Mouse (Mus musculus) adrenal gland, adult 18-20 months (tissue): ENCODE data around the gene Tph1. TPM values are rescaled to one million over a fixed set of nuclear protein-coding genes. Genes with fewer than 3 reads are reported as not detected.

Source experiments
- DNase-seq, 2 experiments: peaks; one replicate each; pipeline ENCODE4 v3.0.0; 2021 to 2022; ENCODE audit warnings: low spot score in 2 of 2
- total RNA-seq, 2 experiments: library from RNA; stranded (reverse); gene quantifications; 1 replicate in 1 of 2; 2 replicates in 1 of 2; pipeline ENCODE4 v1.2.3; 2021

The Tph1 gene
- total RNA-seq, 2 experiments from 2014 or later = 0.45 TPM; not detected in 1

DNA sequence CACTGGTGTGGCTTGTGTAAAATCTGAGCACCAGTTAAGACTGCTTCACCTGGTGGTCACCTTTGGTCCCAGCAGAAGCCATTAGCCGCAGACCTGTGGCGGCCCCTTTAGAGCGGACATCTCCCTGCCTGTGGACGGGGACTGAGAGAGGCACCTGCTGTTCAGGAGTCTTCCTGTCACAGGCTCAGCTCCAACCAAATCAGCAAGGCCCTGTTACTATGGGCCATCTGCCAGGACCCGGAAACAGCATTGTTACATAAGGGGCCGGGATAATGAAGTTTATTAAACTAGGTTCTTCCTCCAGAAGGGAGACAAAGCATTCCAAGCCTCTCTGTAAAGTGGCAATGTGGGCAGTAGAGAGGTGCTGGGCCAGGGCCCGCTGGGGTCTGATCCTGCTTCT is 69.3 kb downstream of the Tph1 start:
- no peak for DNase-seq

DNA sequence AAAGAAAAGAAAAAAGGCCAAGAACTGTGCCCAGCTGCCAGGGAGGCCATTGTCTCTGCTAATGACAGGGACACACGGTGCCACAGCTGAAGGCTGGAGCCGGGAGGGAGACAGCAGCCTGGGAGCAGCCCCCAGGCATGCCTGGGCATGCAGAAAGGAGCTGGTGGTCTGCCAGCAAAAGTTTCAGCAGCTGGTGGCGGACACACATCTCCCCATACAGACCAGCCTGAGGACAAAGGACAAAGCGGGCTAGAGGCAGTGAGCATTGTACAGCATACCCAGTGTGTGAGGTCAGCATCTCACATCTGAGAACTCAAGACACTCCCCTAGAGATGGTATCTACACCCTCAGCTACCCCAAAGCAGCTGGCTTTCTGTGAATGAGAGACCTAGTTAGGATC is 70.3 kb downstream of the Tph1 start:
- DNase-seq = no peak

DNA sequence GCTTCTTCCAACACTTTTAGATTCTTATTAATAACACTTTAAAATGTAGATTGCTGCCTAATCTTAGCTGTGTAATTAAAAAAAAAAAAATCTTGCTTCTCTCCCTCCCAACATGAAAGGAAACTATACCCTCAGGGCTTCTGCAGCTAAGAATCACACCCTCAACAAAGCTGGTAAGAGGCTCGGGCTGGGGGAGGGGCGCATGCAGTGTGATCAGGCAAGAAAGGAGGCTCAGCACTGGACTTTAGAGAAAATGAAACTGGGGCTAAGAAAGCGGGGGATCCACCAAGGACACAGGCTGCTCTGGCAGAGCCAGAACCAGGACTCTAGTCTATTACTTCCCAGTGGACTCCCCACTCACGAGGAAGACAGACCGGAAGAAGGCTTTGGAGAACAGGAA is 71.2 kb downstream of the Tph1 start:
- DNase-seq = no peak

DNA sequence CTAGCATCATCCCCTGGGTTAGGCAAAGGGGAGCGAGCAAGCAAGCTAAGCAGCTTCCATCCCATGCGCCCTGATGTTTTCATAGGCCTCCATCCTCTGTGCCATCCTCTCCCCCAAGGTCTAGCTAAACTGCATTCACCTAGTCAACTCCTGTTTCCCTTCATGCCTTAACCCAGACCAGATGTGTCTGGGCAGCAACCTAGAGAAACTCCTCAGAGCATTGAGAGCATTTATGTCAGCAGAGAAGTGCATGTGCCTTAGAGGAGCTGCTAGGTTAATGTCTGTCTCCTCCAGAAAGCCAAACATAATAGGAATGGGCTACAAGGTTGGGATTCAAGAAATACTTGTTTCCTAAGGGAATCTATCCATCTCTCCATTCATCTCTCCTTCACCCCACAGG is 75.3 kb downstream of the Tph1 start:
- DNase-seq = no peak

Other genes starting within 250 kb of the Tph1 start
- 10 to 100 TPM; 22.1 to 22.9 TPM for gene Sergef, start 32.7 kb downstream of the Tph1 start, total RNA-seq
- 1 to 10 TPM; 6.5 to 7.8 TPM for gene Saal1, start 38.1 kb upstream of the Tph1 start, total RNA-seq
- 1 to 10 TPM; 1.1 to 4.0 TPM for gene Saa3, start 43.2 kb upstream of the Tph1 start, total RNA-seq
- not detected for gene Saa4, start 60.1 kb upstream of the Tph1 start, total RNA-seq
- not detected for gene Saa1, start 70.4 kb upstream of the Tph1 start, total RNA-seq
- not detected for gene Saa2, start 79.3 kb upstream of the Tph1 start, total RNA-seq
- gene Hps5, start 123.5 kb upstream of the Tph1 start, total RNA-seq = 10 to 100 TPM; 23.9 to 26.5 TPM
- 10 to 100 TPM; 37.6 to 40.3 TPM for gene Gtf2h1, start 123.6 kb upstream of the Tph1 start, total RNA-seq
- gene Ldha, start 168.9 kb upstream of the Tph1 start, total RNA-seq = 100 to 1,000 TPM; 439 to 878 TPM
- not detected for gene Ldhc, start 188.7 kb upstream of the Tph1 start, total RNA-seq
- gene Tsg101, start 247.4 kb upstream of the Tph1 start, total RNA-seq = 10 to 100 TPM; 70.4 to 81.2 TPM